Mouse (Mus musculus): ENCODE data around the gene Tma16. TPM values are rescaled to one million over a fixed set of nuclear protein-coding genes. Genes with fewer than 3 reads are reported as not detected.

The Tma16 gene
- total RNA-seq, 4 experiments from 2014 or later, result 8.7 to 10.7 (median 9.8) TPM

Other genes with a start within 250 kb of the Tma16 start
- under 1 TPM; 0.12 to 0.22 (median 0.14) TPM for gene Tktl2, start 25.2 kb upstream of the Tma16 start, total RNA-seq (2022)
- gene Npy5r, start 201.6 kb upstream of the Tma16 start, total RNA-seq (2022), result 1 to 10 TPM; 4.9 to 6.1 (median 5.7) TPM
- 10 to 100 TPM; 21.3 to 24.7 (median 24.1) TPM for gene Npy1r, start 210.7 kb upstream of the Tma16 start, total RNA-seq (2022)

All from left cerebral cortex, adult 8-10 months (tissue).